Mouse (Mus musculus) ES-E14 (cell line): ENCODE results near the gene Rimkla.

ENCODE experiments used
- MAFK ChIP-seq: IDR thresholded peaks from 2 replicates; pipeline ENCODE4 v1.6.1; 2014; ENCODE audit warnings: mild to moderate bottlenecking, low read depth, low read length, inconsistent platforms; ENCODE audit not compliant: insufficient read depth
- ZNF384 ChIP-seq: IDR thresholded peaks from 2 replicates; pipeline ENCODE4 v1.6.1; 2012; ENCODE audit warnings: low read depth, low read length, inconsistent platforms

GRCm38 (mm10) chr4:119524010-119524409, 31.6 kb upstream of the Rimkla start:
- no peak for TF ChIP-seq MAFK
- TF ChIP-seq ZNF384, result no peak
